Mouse (Mus musculus) heart, adult 18-20 months (tissue): ENCODE results near the gene Olfr920. TPM values are rescaled to one million over a fixed set of nuclear protein-coding genes. Genes with fewer than 3 reads are reported as not detected.

ENCODE experiments used
- DNase-seq, 2 experiments: peaks; one replicate each; pipeline ENCODE4 v3.0.0; 2021 to 2022; ENCODE audit warnings: mixed read lengths in 1 of 2
- long read RNA-seq, 2 experiments: library from polyadenylated mRNA; stranded (forward); transcript quantifications; one replicate each; pipeline ENCODE4 v2.0.0; 2021
- total RNA-seq, 2 experiments: library from RNA; stranded (reverse); gene quantifications; 2 replicates each; pipeline ENCODE4 v1.2.3; 2021

Gene Olfr920
- under 1 TPM; 0.05 TPM for total RNA-seq
- long read RNA-seq, experiment 1, result 0 reads
- long read RNA-seq, experiment 2, result 0 reads

- DNase-seq, result no peak
Observed at GRCm38 (mm10) chr9:38751999-38752398, at the start of gene Olfr920. Gene Olfr920 (plus strand): TSS chr9:38752299.

DNA sequence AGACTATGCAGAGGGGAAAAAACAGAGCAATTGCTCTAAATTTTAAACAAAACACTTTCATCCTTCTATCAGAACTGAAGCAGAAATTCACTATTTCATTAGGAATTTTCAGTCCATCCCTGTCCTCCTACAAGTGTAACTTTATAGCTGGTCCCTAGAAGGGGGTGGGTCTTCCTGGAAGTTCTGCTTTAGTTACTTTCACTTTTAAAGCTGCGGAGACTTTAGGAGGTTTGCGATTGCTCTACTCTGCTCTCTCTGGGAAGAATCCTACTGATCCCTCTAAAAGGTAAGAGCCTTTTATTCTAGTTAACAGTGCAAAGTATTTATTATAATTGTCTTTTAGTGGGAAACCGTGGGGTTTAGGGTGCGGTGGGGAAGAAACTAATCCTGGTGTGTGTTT is 34.0 kb upstream of the Olfr920 start, which contains the start of gene Vwa5a:
Gene Vwa5a (plus strand): TSS at position 167 of the 400 bp plus-strand sequence.
- DNase-seq, result peak; percentile 68 to 71

DNA sequence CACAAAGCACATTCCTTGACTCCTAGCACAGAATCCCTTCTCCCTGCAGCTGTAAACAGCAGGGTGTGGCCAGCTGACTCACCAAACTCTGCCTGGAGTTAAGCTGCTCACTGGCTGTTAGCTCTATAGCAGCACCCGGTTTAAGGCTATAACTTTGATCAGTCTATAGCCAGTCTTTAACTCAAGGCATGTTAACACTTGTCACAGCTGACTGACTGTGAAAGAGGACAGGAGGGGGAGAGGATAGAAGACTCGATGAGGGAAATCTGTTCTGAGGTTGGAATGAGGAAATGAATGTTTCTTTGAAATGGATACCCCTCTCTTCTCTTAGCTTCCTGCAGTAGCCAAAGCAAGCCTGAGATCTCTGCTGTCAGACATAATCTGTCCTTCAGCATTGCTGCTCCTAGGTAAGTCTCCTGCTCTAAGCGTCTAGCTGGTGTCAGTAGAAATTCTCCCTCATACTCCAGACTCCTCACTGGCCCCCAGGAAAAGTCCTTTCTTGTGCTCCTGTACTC is 33.1 kb upstream of the Olfr920 start:
- peak; percentile 35 to 45 for DNase-seq

DNA sequence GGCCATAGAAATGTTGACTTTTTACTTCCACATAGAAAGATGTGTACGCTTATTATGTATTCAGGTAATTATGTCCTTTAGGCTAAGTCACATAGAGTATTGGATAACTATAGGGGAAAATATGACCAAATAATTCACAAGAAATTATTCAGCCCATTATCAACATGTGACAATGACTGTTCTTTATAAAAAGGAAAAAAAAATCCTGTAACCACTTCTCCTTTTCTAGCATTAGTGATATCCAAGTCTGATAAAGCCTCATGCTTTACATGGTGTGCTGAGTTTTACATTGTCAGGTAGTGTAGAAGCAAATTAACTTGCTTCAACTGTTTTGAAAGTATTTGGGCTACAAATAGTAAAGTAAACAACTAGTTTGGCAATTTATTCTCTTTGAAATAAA is 28.1 kb upstream of the Olfr920 start:
- DNase-seq, result no peak

- DNase-seq, result peak in 1 of 2 experiments; percentile 8
Observed at GRCm38 (mm10) chr9:38728218-38728617, 23.9 kb upstream of the Olfr920 start.

DNA sequence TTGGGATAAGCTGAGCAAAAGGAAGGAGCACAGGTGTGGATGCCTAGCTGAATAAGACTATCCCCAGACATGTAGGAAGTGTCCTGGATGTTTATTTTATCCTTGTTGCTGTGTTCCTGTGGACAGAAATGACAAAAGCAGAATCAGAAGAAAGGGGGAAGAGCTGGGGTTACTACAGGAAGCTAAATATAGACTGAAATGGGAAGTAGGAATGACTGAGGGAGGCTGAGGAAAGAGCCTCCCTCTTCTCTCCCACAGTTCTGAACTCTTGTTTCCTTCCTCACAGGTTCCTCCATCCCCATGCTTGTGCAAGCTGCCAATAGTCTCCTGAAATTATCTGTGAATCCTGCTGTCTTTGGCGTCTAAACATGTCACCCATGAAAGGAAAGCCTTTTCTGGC is 10.7 kb upstream of the Olfr920 start:
- no peak for DNase-seq

DNA sequence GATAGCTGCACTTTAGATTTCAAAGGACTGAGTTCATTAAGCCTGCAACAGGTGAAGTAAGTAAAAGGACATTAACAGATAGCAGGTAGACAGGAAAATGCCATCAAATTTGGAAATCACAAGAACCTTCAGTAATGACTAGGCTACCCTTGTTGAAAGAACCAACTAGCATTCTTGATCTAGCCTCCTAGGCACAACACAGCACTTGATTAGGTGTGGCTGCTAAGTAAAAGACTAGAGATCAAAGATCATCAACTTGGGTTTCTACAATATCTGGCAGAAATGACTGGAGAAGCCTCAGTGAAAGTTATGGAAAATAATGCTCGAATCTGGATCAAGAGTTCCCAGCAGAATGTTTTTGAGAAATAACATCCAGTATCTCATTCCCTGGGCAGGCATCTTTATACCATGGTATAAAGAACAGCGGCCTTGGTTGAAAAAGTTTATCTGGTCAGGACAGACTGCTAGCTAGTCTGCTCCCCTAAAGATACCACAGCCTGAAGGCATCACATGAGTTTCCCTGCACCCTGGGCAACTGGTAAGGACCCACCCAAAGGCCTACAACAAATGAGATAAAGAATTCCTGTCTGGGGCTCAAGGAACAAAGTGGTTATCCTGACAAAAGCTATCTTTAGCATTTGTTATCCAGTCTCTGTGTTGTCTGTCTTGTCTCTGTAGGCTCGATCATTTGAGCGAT is 7.3 kb upstream of the Olfr920 start:
- DNase-seq, result no peak

- DNase-seq, result no peak
Observed at GRCm38 (mm10) chr9:38772768-38773167, 20.7 kb downstream of the Olfr920 start, which contains the start of gene Olfr921. Gene Olfr921 (plus strand): TSS chr9:38773068.

- DNase-seq, result no peak
Observed at GRCm38 (mm10) chr9:38792689-38793088, 40.6 kb downstream of the Olfr920 start.

GRCm38 (mm10) chr9:38805696-38806095 is 53.6 kb downstream of the Olfr920 start:
- DNase-seq, result no peak

Other genes with a start within 250 kb of the Olfr920 start
- gene Olfr911-ps1, start 230.7 kb upstream of the Olfr920 start, total RNA-seq, result not detected
- gene Olfr910, start 214.4 kb upstream of the Olfr920 start, total RNA-seq, result not detected
- not detected for gene Olfr912, start 172.1 kb upstream of the Olfr920 start, total RNA-seq
- not detected for gene Olfr913, start 159.5 kb upstream of the Olfr920 start, total RNA-seq
- gene Olfr914, start 147.2 kb upstream of the Olfr920 start, total RNA-seq, result not detected
- gene Olfr916, start 92.4 kb upstream of the Olfr920 start, total RNA-seq, result not detected
- gene Olfr917, start 86.5 kb upstream of the Olfr920 start, total RNA-seq, result not detected
- not detected for gene Olfr918, start 77.7 kb upstream of the Olfr920 start, total RNA-seq
- gene Olfr919, start 48.6 kb upstream of the Olfr920 start, total RNA-seq, result not detected
- 10 to 100 TPM; 21.9 to 27.3 TPM for gene Vwa5a, start 34.0 kb upstream of the Olfr920 start, total RNA-seq
- gene Olfr921, start 20.8 kb downstream of the Olfr920 start, total RNA-seq, result not detected
- gene Olfr922, start 62.3 kb downstream of the Olfr920 start, total RNA-seq, result not detected
- gene Olfr923, start 74.2 kb downstream of the Olfr920 start, total RNA-seq, result not detected
- gene Olfr924, start 92.2 kb downstream of the Olfr920 start, total RNA-seq, result not detected
- not detected for gene Olfr26, start 102.8 kb downstream of the Olfr920 start, total RNA-seq
- gene Olfr926, start 124.8 kb downstream of the Olfr920 start, total RNA-seq, result not detected
- gene Olfr930, start 177.5 kb downstream of the Olfr920 start, total RNA-seq, result not detected
- not detected for gene Olfr933, start 220.0 kb downstream of the Olfr920 start, total RNA-seq
- not detected for gene Olfr934, start 236.0 kb downstream of the Olfr920 start, total RNA-seq
- gene Olfr935, start 247.4 kb downstream of the Olfr920 start, total RNA-seq, result not detected